Mouse (Mus musculus): ENCODE measurements around the gene 4921524J17Rik.

DNA sequence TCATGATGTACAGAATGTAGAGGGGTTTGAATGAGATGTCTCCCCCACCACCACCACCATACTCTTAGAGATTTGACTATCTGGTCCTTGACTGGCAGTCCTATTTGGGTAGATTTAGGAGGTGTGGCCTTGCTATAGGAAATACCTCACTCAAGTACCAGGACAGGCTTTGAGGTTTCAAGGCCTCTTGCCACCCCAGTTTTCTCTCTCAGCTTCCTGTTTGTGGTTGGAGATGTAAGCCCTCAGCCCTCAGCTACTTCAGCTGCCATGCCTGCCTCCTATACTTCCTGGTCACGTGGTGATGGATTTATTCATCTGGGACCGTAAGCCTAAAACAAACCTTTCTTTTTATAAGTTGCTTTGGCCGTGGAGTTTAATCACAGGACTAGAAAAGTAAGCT lies 17.7 kb upstream of the 4921524J17Rik start:
- TF ChIP-seq EP300 (optimal IDR thresholded peaks at IDR 0.05), result no peak
- no peak for TF ChIP-seq CTCF (IDR thresholded peaks at IDR 0.05; ENCODE audit: low read depth)
